In genomic region chr15:77196001-77196400, GRCm38 (mm10) we compare ENCODE assay signal across 21 mouse cellular contexts.
DNase-seq lines count a peak whose midpoint lies in the region; ATAC-seq and TF ChIP-seq lines count a peak whose summit lies in the region.
"Had no signal": no experiment of that assay in that cellular context is flagged by ENCODE, and none has a peak within 500 bp of the region (broad histone marks: within the 10 kb centered on the region; RNA-seq: fewer than 3 reads in every experiment).

No protein-coding gene starts in this region.

- H3K4me1 ChIP-seq in heart, postnatal 0 days (ENCODE audit: control insufficient read depth, insufficient read depth), result peaks cover 48% of the 10 kb centered on the region
- peaks cover 51% of the 10 kb centered on the region for H3K4me1 ChIP-seq in heart, embryonic 12.5 days (replicated peaks)
- H3K4me1 ChIP-seq in intestine, embryonic 16.5 days (ENCODE audit: control insufficient read depth, insufficient read depth, low read length), result peaks cover 14% of the 10 kb centered on the region
- H3K4me1 ChIP-seq in liver, embryonic 13.5 days (replicated peaks), result peaks cover 6% of the 10 kb centered on the region; the same call in 1 of the 2 replicates
- peaks cover 34% of the 10 kb centered on the region for H3K4me1 ChIP-seq in stomach, embryonic 16.5 days (ENCODE audit: control insufficient read depth, insufficient read depth, low read length)
- H3K4me1 ChIP-seq: forebrain, embryonic 12.5 days; hindbrain, embryonic 10.5 days had no signal

- H3K4me3 ChIP-seq in heart, postnatal 0 days (ENCODE audit: low read depth, low read length), result no peak overlapping the region
- no peak overlapping the region for H3K4me3 ChIP-seq in heart, embryonic 12.5 days
- no peak overlapping the region for H3K4me3 ChIP-seq in intestine, embryonic 16.5 days (ENCODE audit: low read length)
- no peak overlapping the region for H3K4me3 ChIP-seq in liver, embryonic 13.5 days (replicated peaks)
- H3K4me3 ChIP-seq in stomach, embryonic 16.5 days (replicated peaks; ENCODE audit: low read length), result no peak overlapping the region
- H3K4me3 ChIP-seq: embryonic facial prominence, embryonic 12.5 days; erythroblast, embryonic 14.5 days; forebrain, embryonic 12.5 days; hindbrain, embryonic 10.5 days; limb, embryonic 15.5 days; neural tube, embryonic 15.5 days had no signal

- no peak for TF ChIP-seq EP300 in heart, postnatal 0 days (IDR thresholded peaks at IDR 0.05; ENCODE audit: low read depth)

- no peak for DNase-seq in heart, postnatal 0 days (ENCODE audit: low spot score)
- no peak for DNase-seq in liver, embryonic 13.5 days
- no peak for DNase-seq in spleen, postnatal 14 days (ENCODE audit: low spot score in 2 of 2)
- no peak for DNase-seq in retina, postnatal 1 day
- DNase-seq: B cell, adult 2 months; cerebellum, adult 11-12 months; left cerebral cortex, postnatal 4 days; thymus, postnatal 36 days had no signal

- 0 out of 2 replicates have a peak overlapping the region, but pooled peaks have one; percentile 14 for H3K27ac ChIP-seq in heart, postnatal 0 days (ENCODE audit: low read depth)
- H3K27ac ChIP-seq in heart, embryonic 12.5 days (ENCODE audit: poor library complexity, severe bottlenecking), result no peak overlapping the region
- peak overlapping the region; percentile 7 for H3K27ac ChIP-seq in intestine, embryonic 16.5 days (ENCODE audit: low read length)
- H3K27ac ChIP-seq in liver, embryonic 13.5 days, result peak overlapping the region; percentile 16; the same call in 1 of the 2 replicates
- H3K27ac ChIP-seq in stomach, embryonic 16.5 days (ENCODE audit: low read length), result peak overlapping the region; percentile 25
- H3K27ac ChIP-seq: embryonic facial prominence, embryonic 12.5 days; forebrain, embryonic 12.5 days; hindbrain, embryonic 10.5 days; limb, embryonic 15.5 days; macrophage; neural tube, embryonic 15.5 days had no signal

- no peaks in the 10 kb centered on the region for H3K9me3 ChIP-seq in heart, postnatal 0 days (replicated peaks; ENCODE audit: control insufficient read depth, low read length)
- H3K9me3 ChIP-seq in heart, embryonic 12.5 days (replicated peaks), result no peaks in the 10 kb centered on the region
- H3K9me3 ChIP-seq in intestine, embryonic 16.5 days (ENCODE audit: control insufficient read depth, low read length), result no peaks in the 10 kb centered on the region
- no peaks in the 10 kb centered on the region for H3K9me3 ChIP-seq in liver, embryonic 13.5 days (replicated peaks)
- H3K9me3 ChIP-seq in stomach, embryonic 16.5 days (replicated peaks; ENCODE audit: control insufficient read depth, low read length), result no peaks in the 10 kb centered on the region
- H3K9me3 ChIP-seq: embryonic facial prominence, embryonic 12.5 days; forebrain, embryonic 12.5 days; G1E; hindbrain, embryonic 10.5 days; limb, embryonic 15.5 days; neural tube, embryonic 15.5 days had no signal

- no peak for ATAC-seq in heart, postnatal 0 days (ENCODE audit: insufficient read depth, low read depth)
- no peak for ATAC-seq in heart, embryonic 12.5 days (ENCODE audit: insufficient number of reproducible peaks, low FRiP score)
- peak; percentile 82 for ATAC-seq in intestine, embryonic 16.5 days
- no peak for ATAC-seq in liver, embryonic 13.5 days (ENCODE audit: low read depth)
- no peak for ATAC-seq in stomach, embryonic 16.5 days (ENCODE audit: insufficient read depth, low FRiP score)
- ATAC-seq: hindbrain, embryonic 16.5 days; Patski had no signal

- H3K27me3 ChIP-seq in heart, postnatal 0 days (ENCODE audit: control insufficient read depth, insufficient read depth, low read length), result no peaks in the 10 kb centered on the region
- no peaks in the 10 kb centered on the region for H3K27me3 ChIP-seq in heart, embryonic 12.5 days (replicated peaks)
- H3K27me3 ChIP-seq in intestine, embryonic 16.5 days (replicated peaks; ENCODE audit: control insufficient read depth, insufficient read depth, low read length), result no peaks in the 10 kb centered on the region
- H3K27me3 ChIP-seq in liver, embryonic 13.5 days, result no peaks in the 10 kb centered on the region
- H3K27me3 ChIP-seq in stomach, embryonic 16.5 days (ENCODE audit: control insufficient read depth, insufficient read depth, low read length), result no peaks in the 10 kb centered on the region
- H3K27me3 ChIP-seq: embryonic facial prominence, embryonic 12.5 days; forebrain, embryonic 12.5 days; limb, embryonic 15.5 days; neural tube, embryonic 15.5 days; Patski had no signal

- H3K4me2 ChIP-seq in heart, postnatal 0 days (ENCODE audit: low read depth, low read length), result no peak overlapping the region
- H3K4me2 ChIP-seq in heart, embryonic 12.5 days, result no peak overlapping the region
- peak overlapping the region; percentile 7; the same call in 1 of the 2 replicates for H3K4me2 ChIP-seq in intestine, embryonic 16.5 days (ENCODE audit: low read depth, low read length)
- H3K4me2 ChIP-seq in liver, embryonic 13.5 days, result 0 out of 2 replicates have a peak overlapping the region, but pooled peaks have one; percentile 18
- no peak overlapping the region for H3K4me2 ChIP-seq in stomach, embryonic 16.5 days (ENCODE audit: low read depth, low read length)
- H3K4me2 ChIP-seq: embryonic facial prominence, embryonic 12.5 days; forebrain, embryonic 12.5 days; limb, embryonic 15.5 days; neural tube, embryonic 15.5 days had no signal

- no peak overlapping the region for H3K9ac ChIP-seq in heart, postnatal 0 days (replicated peaks; ENCODE audit: low read depth, low read length)
- H3K9ac ChIP-seq in heart, embryonic 12.5 days, result no peak overlapping the region
- H3K9ac ChIP-seq in intestine, embryonic 16.5 days (ENCODE audit: low read depth, low read length), result no peak overlapping the region
- no peak overlapping the region for H3K9ac ChIP-seq in liver, embryonic 13.5 days
- H3K9ac ChIP-seq in stomach, embryonic 16.5 days (ENCODE audit: low read length), result no peak overlapping the region
- H3K9ac ChIP-seq: embryonic facial prominence, embryonic 12.5 days; forebrain, embryonic 12.5 days; limb, embryonic 15.5 days; neural tube, embryonic 15.5 days had no signal

- 0 out of 2 replicates have a peak, but pooled peaks cover 7% of the 10 kb centered on the region for H3K36me3 ChIP-seq in heart, postnatal 0 days (replicated peaks; ENCODE audit: control insufficient read depth, insufficient read depth, low read length)
- H3K36me3 ChIP-seq in heart, embryonic 12.5 days, result no peaks in the 10 kb centered on the region
- no peaks in the 10 kb centered on the region for H3K36me3 ChIP-seq in intestine, embryonic 16.5 days (ENCODE audit: control insufficient read depth, insufficient read depth, low read length)
- H3K36me3 ChIP-seq in liver, embryonic 13.5 days, result no peaks in the 10 kb centered on the region
- H3K36me3 ChIP-seq in stomach, embryonic 16.5 days (ENCODE audit: control insufficient read depth, insufficient read depth, low read length), result no peaks in the 10 kb centered on the region
- H3K36me3 ChIP-seq: embryonic facial prominence, embryonic 12.5 days; forebrain, embryonic 12.5 days; G1E; hindbrain, embryonic 10.5 days; neural tube, embryonic 15.5 days had no signal

- WGBS in heart, postnatal 0 days, result 64% methylated on average over 2 of the region's 2 CpGs
- WGBS in heart, embryonic 12.5 days, result 79% methylated on average over 2 of the region's 2 CpGs
- 58% methylated on average over 2 of the region's 2 CpGs for WGBS in intestine, embryonic 16.5 days
- 55% methylated on average over 2 of the region's 2 CpGs for WGBS in liver, embryonic 13.5 days (ENCODE audit: insufficient replicate concordance)
- 58% methylated on average over 2 of the region's 2 CpGs for WGBS in stomach, embryonic 16.5 days

- TF ChIP-seq CTCF in heart, postnatal 0 days (IDR thresholded peaks at IDR 0.05; ENCODE audit: low read depth), result no peak

Comparison
In these comparisons a context has a peak if more than half of its experiments do, and no peak if none do; other contexts are left out.
1. H3K4me2 ChIP-seq: peak in intestine, embryonic 16.5 days (single experiment) and liver, embryonic 13.5 days (single experiment); none in heart, postnatal 0 days (single experiment), heart, embryonic 12.5 days (single experiment) and stomach, embryonic 16.5 days (single experiment).